Comparison of ENCODE assay signal across 12 mouse cellular contexts in genomic region chr2:129621654-129622490, GRCm38 (mm10). TPM values are rescaled to one million over a fixed set of nuclear protein-coding genes. Genes with fewer than 3 reads are reported as not detected.
DNase-seq lines count a peak whose midpoint lies in the region; ATAC-seq and TF ChIP-seq lines count a peak whose summit lies in the region.
"Had no signal": no experiment of that assay in that cellular context is flagged by ENCODE, and none has a peak within 500 bp of the region (broad histone marks: within the 10 kb centered on the region; RNA-seq: fewer than 3 reads in every experiment).

No protein-coding gene starts in this region.

- no peak overlapping the region for H3K4me2 ChIP-seq in liver, embryonic 11.5 days
- H3K4me2 ChIP-seq in liver, postnatal 0 days (ENCODE audit: low read depth, low read length), result no peak overlapping the region
- no peak overlapping the region for H3K4me2 ChIP-seq in intestine, embryonic 15.5 days (replicated peaks)
- H3K4me2 ChIP-seq: forebrain, embryonic 13.5 days had no signal

- no peak overlapping the region for H3K9ac ChIP-seq in liver, embryonic 11.5 days (ENCODE audit: low read depth, low read length)
- H3K9ac ChIP-seq in liver, postnatal 0 days (replicated peaks), result no peak overlapping the region
- no peak overlapping the region for H3K9ac ChIP-seq in intestine, embryonic 15.5 days
- H3K9ac ChIP-seq: forebrain, embryonic 13.5 days had no signal

- no peak for TF ChIP-seq CTCF in liver, postnatal 0 days (IDR thresholded peaks at IDR 0.05; ENCODE audit: low read depth)

- no peak overlapping the region for H3K27ac ChIP-seq in liver, embryonic 11.5 days (ENCODE audit: low read depth, low read length)
- H3K27ac ChIP-seq in liver, postnatal 0 days (ENCODE audit: low read depth), result no peak overlapping the region
- no peak overlapping the region for H3K27ac ChIP-seq in intestine, embryonic 15.5 days
- H3K27ac ChIP-seq: forebrain, embryonic 13.5 days had no signal

- 0 out of 2 replicates have a peak, but pooled peaks cover 2% of the 10 kb centered on the region for H3K36me3 ChIP-seq in liver, embryonic 11.5 days (ENCODE audit: control insufficient read depth, insufficient read depth, low read length)
- H3K36me3 ChIP-seq in liver, postnatal 0 days (replicated peaks; ENCODE audit: insufficient read depth, low read length), result peaks cover 20% of the 10 kb centered on the region
- no peaks in the 10 kb centered on the region for H3K36me3 ChIP-seq in intestine, embryonic 15.5 days

- 76% methylated on average over 9 of the region's 9 CpGs for WGBS in liver, embryonic 11.5 days
- WGBS in liver, postnatal 0 days (ENCODE audit: insufficient replicate concordance), result 79% methylated on average over 9 of the region's 9 CpGs
- 81% methylated on average over 9 of the region's 9 CpGs for WGBS in intestine, embryonic 15.5 days

- H3K27me3 ChIP-seq in liver, embryonic 11.5 days (replicated peaks; ENCODE audit: control insufficient read depth, insufficient read depth, low read length), result no peaks in the 10 kb centered on the region
- H3K27me3 ChIP-seq in liver, postnatal 0 days (ENCODE audit: insufficient read depth, low read length), result no peaks in the 10 kb centered on the region
- no peaks in the 10 kb centered on the region for H3K27me3 ChIP-seq in intestine, embryonic 15.5 days (replicated peaks)
- H3K27me3 ChIP-seq: forebrain, embryonic 13.5 days had no signal

- H3K9me3 ChIP-seq in liver, embryonic 11.5 days (ENCODE audit: control insufficient read depth, low read length), result no peaks in the 10 kb centered on the region
- H3K9me3 ChIP-seq in liver, postnatal 0 days (ENCODE audit: low read length), result no peaks in the 10 kb centered on the region
- H3K9me3 ChIP-seq in intestine, embryonic 15.5 days, result no peaks in the 10 kb centered on the region
- H3K9me3 ChIP-seq: forebrain, embryonic 13.5 days had no signal

- DNase-seq in frontal cortex, postnatal 14 days (ENCODE audit: low spot score in 2 of 2), result peak; percentile 4 to 5
- peak; percentile 18 for DNase-seq in liver, embryonic 11.5 days (ENCODE audit: low spot score)
- DNase-seq in liver, postnatal 0 days, result no peak
- peak; percentile 69 to 78 for DNase-seq in cerebellum, adult 18-20 months
- DNase-seq in layer of hippocampus, postnatal 36 days, result peak; percentile 0 to 1
- no peak for DNase-seq in ovary, postnatal 10 days (ENCODE audit: low spot score)
- DNase-seq: adrenal gland, postnatal 36 days; spleen, adult 18-20 months had no signal

- H3K4me3 ChIP-seq in liver, embryonic 11.5 days (ENCODE audit: low read depth, low read length), result no peak overlapping the region
- H3K4me3 ChIP-seq in liver, postnatal 0 days (ENCODE audit: low read depth, low read length), result no peak overlapping the region
- H3K4me3 ChIP-seq in intestine, embryonic 15.5 days (replicated peaks), result no peak overlapping the region
- H3K4me3 ChIP-seq: forebrain, embryonic 13.5 days had no signal

- TF ChIP-seq EP300 in liver, postnatal 0 days (IDR thresholded peaks at IDR 0.05; ENCODE audit: low read depth), result no peak

- no peak for ATAC-seq in frontal cortex, adult (ENCODE audit: low TSS enrichment)
- no peak for ATAC-seq in liver, embryonic 11.5 days (replicated peaks; ENCODE audit: low FRiP score)
- ATAC-seq in liver, postnatal 0 days, result no peak
- no peak for ATAC-seq in intestine, embryonic 15.5 days
- ATAC-seq: forebrain, embryonic 13.5 days had no signal

- H3K4me1 ChIP-seq in liver, embryonic 11.5 days (replicated peaks; ENCODE audit: control insufficient read depth, insufficient read depth, low read length), result no peaks in the 10 kb centered on the region
- no peaks in the 10 kb centered on the region for H3K4me1 ChIP-seq in liver, postnatal 0 days (ENCODE audit: insufficient read depth)
- no peaks in the 10 kb centered on the region for H3K4me1 ChIP-seq in intestine, embryonic 15.5 days (replicated peaks)

RNA-seq across cellular contexts. Expression of gene Sirpa, which starts 29.2 kb away (rescaled TPM):
- 26.8 and 29.6 TPM in 2 replicates for polyA plus RNA-seq in liver, embryonic 11.5 days (2014; fragmentation: Nextera tagmentation; extraction: Ambion mirVana)
- 26.9 and 28.1 TPM in 2 replicates for polyA plus RNA-seq in liver, postnatal 0 days (2015; fragmentation: Nextera tagmentation; extraction: Ambion mirVana)
- total RNA-seq in layer of hippocampus, postnatal 36 days (2021), result 100 to 1,000 TPM; 272 to 282 TPM
- 21.3 and 22.1 TPM in 2 replicates for polyA plus RNA-seq in intestine, embryonic 15.5 days (2015; fragmentation: Nextera tagmentation; extraction: Ambion mirVana)
- total RNA-seq: MEL had no signal

Comparison
In these comparisons a context has a peak if more than half of its experiments do, and no peak if none do; other contexts are left out.
1. DNase-seq: peak in frontal cortex, postnatal 14 days (2 of 2), liver, embryonic 11.5 days (single experiment), cerebellum, adult 18-20 months (2 of 2) and layer of hippocampus, postnatal 36 days (2 of 2); none in liver, postnatal 0 days (single experiment) and ovary, postnatal 10 days (single experiment).